Mouse (Mus musculus) intestine, embryonic 14.5 days (tissue): ENCODE results near the gene Sit1. TPM values are rescaled to one million over a fixed set of nuclear protein-coding genes. Genes with fewer than 3 reads are reported as not detected.
A peak's percentile ranks its signal among the peaks of the same experiment; 100 is the strongest.

ENCODE experiments used
- ATAC-seq: fragments of 200-750 bp; cut with Nextera tagmentation; replicated peaks from 2 replicates; pipeline ENCODE4 v1.8.0; 2017; ENCODE audit warnings: low read depth, moderate number of reproducible peaks, moderate TSS enrichment, moderate library complexity; ENCODE audit not compliant: low FRiP score, low TSS enrichment
- DNase-seq: peaks from one replicate; pipeline ENCODE4 v3.0.0-alpha.2; 2018; ENCODE audit warnings: low spot score
- H3K27ac ChIP-seq: fragments of 300-500 bp; sonication (generic); 2 replicates; pipeline ENCODE4 v1.5.1; 2014; ENCODE audit warnings: low read depth, mild to moderate bottlenecking, control low read depth
- H3K27me3 ChIP-seq: fragments of 300-500 bp; sonication (generic); replicated peaks from 2 replicates; pipeline ENCODE4 v1.6.1; 2014; ENCODE audit warnings: low read length, control low read depth; ENCODE audit not compliant: control insufficient read depth, insufficient read depth
- H3K36me3 ChIP-seq: fragments of 300-500 bp; sonication (generic); 2 replicates; pipeline ENCODE4 v1.6.1; 2014; ENCODE audit warnings: low read length, control low read depth; ENCODE audit not compliant: control insufficient read depth, insufficient read depth
- H3K4me1 ChIP-seq: fragments of 300-500 bp; sonication (generic); replicated peaks from 2 replicates; pipeline ENCODE4 v1.6.1; 2014; ENCODE audit warnings: low read length, control low read depth, mixed read lengths; ENCODE audit not compliant: control insufficient read depth, insufficient read depth
- H3K4me2 ChIP-seq: fragments of 300-500 bp; sonication (generic); 2 replicates; pipeline ENCODE4 v1.6.1; 2014; ENCODE audit warnings: low read length
- H3K4me3 ChIP-seq: fragments of 300-500 bp; sonication (generic); 2 replicates; pipeline ENCODE4 v1.5.1; 2014; ENCODE audit warnings: low read depth, low read length, control low read depth, mixed read lengths
- H3K9ac ChIP-seq: fragments of 300-500 bp; sonication (generic); 2 replicates; pipeline ENCODE4 v1.6.1; 2014; ENCODE audit warnings: mild to moderate bottlenecking, low read length
- H3K9me3 ChIP-seq: fragments of 300-500 bp; sonication (generic); 2 replicates; pipeline ENCODE4 v1.6.1; 2016; ENCODE audit warnings: low read length, control low read depth; ENCODE audit not compliant: control insufficient read depth
- WGBS: fragments of 180-500 bp; shearing (Covaris S2); extraction: QIAGEN DNeasy Blood & Tissue Kit; methylation state at CpG from one replicate; pipeline ENCODE4 v1.1.7; 2014; 5-methylcytosine and 5-hydroxymethylcytosine counted together
- polyA plus RNA-seq: library from polyadenylated mRNA; unstranded; fragments of >200 nt; fragmentation: Nextera tagmentation; extraction: Ambion mirVana; gene quantifications from 2 replicates; pipeline ENCODE4 v1.2.1, GENCODE M21; 2014

Sit1 gene
- polyA plus RNA-seq, 1 experiment from 2014 or later = not detected

- 51% methylated on average over 11 of the region's 11 CpGs for WGBS
- no peak for DNase-seq
These were observed 31.2 kb downstream of the Sit1 start for GRCm38 (mm10) chr4:43452315-43452714.

GRCm38 (mm10) chr4:43448554-43448953 lies 35.0 kb downstream of the Sit1 start:
- Histone ChIP-seq H3K4me3 (no peak overlapping the region), H3K27me3 (peaks cover 13% of the 10 kb centered on the region), H3K27ac (no peak overlapping the region), H3K36me3 (peaks cover 38% of the 10 kb centered on the region), H3K4me2 (no peak overlapping the region), H3K9me3 (no peaks in the 10 kb centered on the region), H3K9ac (no peak overlapping the region), H3K4me1 (peaks cover 16% of the 10 kb centered on the region)
- 92% methylated on average over 3 of the region's 3 CpGs for WGBS
- no peak for ATAC-seq
- no peak for DNase-seq

More at GRCm38 (mm10) chr4:43452315-43452714, 31.2 kb downstream of the Sit1 start:
- Histone ChIP-seq H3K4me1 (peaks cover 15% of the 10 kb centered on the region), H3K27me3 (peaks cover 30% of the 10 kb centered on the region), H3K27ac (no peak overlapping the region), H3K9me3 (no peaks in the 10 kb centered on the region), H3K4me3 (no peak overlapping the region), H3K4me2 (no peak overlapping the region), H3K36me3 (peaks cover 12% of the 10 kb centered on the region), H3K9ac (no peak overlapping the region)
- ATAC-seq = no peak

GRCm38 (mm10) chr4:43447251-43447650 lies 36.3 kb downstream of the Sit1 start:
- 0 out of 2 replicates have a peak, but pooled peaks cover 2% of the 10 kb centered on the region for H3K27me3 ChIP-seq
- H3K4me1 ChIP-seq = peaks cover 13% of the 10 kb centered on the region
- DNase-seq (no peak), ATAC-seq (no peak)
- no peaks in the 10 kb centered on the region for H3K9me3 ChIP-seq
- 97% methylated on average over 13 of the region's 13 CpGs for WGBS
- no peak overlapping the region for H3K4me3 ChIP-seq
- H3K36me3 ChIP-seq = peaks cover 38% of the 10 kb centered on the region
- no peak overlapping the region for H3K4me2 ChIP-seq
- no peak overlapping the region for H3K27ac ChIP-seq
- H3K9ac ChIP-seq = no peak overlapping the region

- peaks cover 13% of the 10 kb centered on the region for H3K4me1 ChIP-seq
- no peaks in the 10 kb centered on the region for H3K9me3 ChIP-seq
- under 1% methylated on average over 28 of the region's 28 CpGs for WGBS
- peak overlapping the region; percentile 87 for H3K27ac ChIP-seq
- H3K36me3 ChIP-seq = peaks cover 38% of the 10 kb centered on the region
- peak overlapping the region; percentile 85 for H3K4me3 ChIP-seq
- H3K9ac ChIP-seq = peak overlapping the region; percentile 96
- H3K4me2 ChIP-seq = peak overlapping the region; percentile 90
- H3K27me3 ChIP-seq = no peaks in the 10 kb centered on the region
- peak; percentile 76 for DNase-seq
- peak; percentile 11 for ATAC-seq
These were observed 40.0 kb downstream of the Sit1 start for GRCm38 (mm10) chr4:43443511-43443910.

- ATAC-seq (peak; percentile 72), DNase-seq (peak; percentile 85)
- peak overlapping the region; percentile 87 for H3K27ac ChIP-seq
- under 1% methylated on average over 49 of the region's 88 CpGs for WGBS
- no peaks in the 10 kb centered on the region for H3K9me3 ChIP-seq
- H3K4me3 ChIP-seq = peak overlapping the region; percentile 85
- peak overlapping the region; percentile 90 for H3K4me2 ChIP-seq
- H3K27me3 ChIP-seq = no peaks in the 10 kb centered on the region
- H3K36me3 ChIP-seq = peaks cover 31% of the 10 kb centered on the region
- H3K9ac ChIP-seq = peak overlapping the region; percentile 96
- H3K4me1 ChIP-seq = peaks cover 13% of the 10 kb centered on the region
These were observed 40.8 kb downstream of the Sit1 start for GRCm38 (mm10) chr4:43442456-43443361.

GRCm38 (mm10) chr4:43442044-43442443 lies 41.5 kb downstream of the Sit1 start:
- no peaks in the 10 kb centered on the region for H3K9me3 ChIP-seq
- WGBS = under 1% methylated on average over 33 of the region's 33 CpGs
- H3K27me3 ChIP-seq = no peaks in the 10 kb centered on the region
- ATAC-seq (peak; percentile 93), DNase-seq (peak; percentile 99)
- peaks cover 13% of the 10 kb centered on the region for H3K4me1 ChIP-seq
- H3K27ac ChIP-seq = peak overlapping the region; percentile 87
- H3K4me2 ChIP-seq = peak overlapping the region; percentile 90
- peak overlapping the region; percentile 96 for H3K9ac ChIP-seq
- peak overlapping the region; percentile 85 for H3K4me3 ChIP-seq
- peaks cover 24% of the 10 kb centered on the region for H3K36me3 ChIP-seq

GRCm38 (mm10) chr4:43441639-43442038 lies 41.9 kb downstream of the Sit1 start, which contains the start of gene Tesk1:
TSS of gene Tesk1 (plus strand) at chr4:43441939.
- 30% methylated on average over 4 of the region's 4 CpGs for WGBS
- Histone ChIP-seq H3K4me1 (peaks cover 13% of the 10 kb centered on the region), H3K27ac (peak within 1 kb of the TSS; percentile 87), H3K9ac (peak within 1 kb of the TSS; percentile 96), H3K36me3 (peaks cover 20% of the 10 kb centered on the region), H3K27me3 (no peaks in the 10 kb centered on the region), H3K4me2 (peak within 1 kb of the TSS; percentile 90), H3K4me3 (peak within 1 kb of the TSS; percentile 85), H3K9me3 (no peaks in the 10 kb centered on the region)
- ATAC-seq = no peak
- no peak for DNase-seq

- Histone ChIP-seq H3K27ac (no peak overlapping the region), H3K4me3 (no peak overlapping the region), H3K9me3 (no peaks in the 10 kb centered on the region), H3K36me3 (no peaks in the 10 kb centered on the region), H3K9ac (no peak overlapping the region), H3K27me3 (0 out of 2 replicates have a peak, but pooled peaks cover 2% of the 10 kb centered on the region), H3K4me1 (peaks cover 8% of the 10 kb centered on the region), H3K4me2 (no peak overlapping the region)
- DNase-seq (no peak), ATAC-seq (no peak)
- 89% methylated on average over 1 of the region's 1 CpGs for whole genome bisulfite sequencing
These were observed 50.7 kb downstream of the Sit1 start for GRCm38 (mm10) chr4:43432832-43433231.
